ENCODE assay signal across 8 mouse cellular contexts in genomic region chr8:122268861-122269260, GRCm38 (mm10). TPM values are rescaled to one million over a fixed set of nuclear protein-coding genes. Genes with fewer than 3 reads are reported as not detected.
DNase-seq lines count a peak whose midpoint lies in the region; ATAC-seq and TF ChIP-seq lines count a peak whose summit lies in the region.

No protein-coding gene starts in this region.

- no peak overlapping the region for H3K27ac ChIP-seq in heart, adult 2 months
- no peak overlapping the region for H3K27ac ChIP-seq in limb, embryonic 14.5 days (replicated peaks; ENCODE audit: low read depth, low read length)
- no peak overlapping the region for H3K27ac ChIP-seq in stomach, postnatal 0 days (replicated peaks)
- H3K27ac ChIP-seq in thymus, adult 2 months (ENCODE audit: control insufficient read depth, insufficient read depth, low read length): no peak overlapping the region

- peak overlapping the region; percentile 69 for H3K4me2 ChIP-seq in limb, embryonic 14.5 days (replicated peaks; ENCODE audit: low read depth, low read length, severe bottlenecking)
- peak overlapping the region; percentile 74 for H3K4me2 ChIP-seq in stomach, postnatal 0 days (replicated peaks; ENCODE audit: low read depth)

- peak overlapping the region; percentile 38; the same call in 1 of the 2 replicates for H3K4me3 ChIP-seq in heart, adult 2 months
- H3K4me3 ChIP-seq in limb, embryonic 14.5 days (replicated peaks; ENCODE audit: low read length): peak overlapping the region; percentile 35
- H3K4me3 ChIP-seq in stomach, postnatal 0 days (ENCODE audit: low read depth, low read length): peak overlapping the region; percentile 39
- H3K4me3 ChIP-seq in thymus, adult 2 months (ENCODE audit: control insufficient read depth, insufficient read depth, low read length): no peak overlapping the region

- no peak for TF ChIP-seq CTCF in heart, adult 2 months (IDR thresholded peaks at IDR 0.05)
- no peak for TF ChIP-seq CTCF in stomach, postnatal 0 days (IDR thresholded peaks at IDR 0.05; ENCODE audit: low read depth)
- no peak for TF ChIP-seq CTCF in thymus, adult 2 months (IDR thresholded peaks at IDR 0.05; ENCODE audit: borderline replicate concordance, control insufficient read depth, extremely low read depth, insufficient read depth, low read length, poor library complexity)

- no peaks in the 10 kb centered on the region for H3K36me3 ChIP-seq in heart, adult 2 months (ENCODE audit: control insufficient read depth, insufficient read depth, low read length)
- 0 out of 2 replicates have a peak, but pooled peaks cover 7% of the 10 kb centered on the region for H3K36me3 ChIP-seq in limb, embryonic 14.5 days (ENCODE audit: control insufficient read depth, insufficient read depth, low read length)
- H3K36me3 ChIP-seq in stomach, postnatal 0 days (ENCODE audit: control insufficient read depth, insufficient read depth, low read length): no peaks in the 10 kb centered on the region
- H3K36me3 ChIP-seq in thymus, adult 2 months (ENCODE audit: control insufficient read depth, insufficient read depth, low read length): no peaks in the 10 kb centered on the region

- TF ChIP-seq POLR2A in heart, adult 2 months (IDR thresholded peaks at IDR 0.05; ENCODE audit: insufficient read depth, low read depth, low read length): no peak
- TF ChIP-seq POLR2A in limb, embryonic 14.5 days (IDR thresholded peaks at IDR 0.05; ENCODE audit: borderline replicate concordance, extremely low read depth, insufficient read depth, insufficient read length): no peak
- TF ChIP-seq POLR2A in thymus, adult 2 months (IDR thresholded peaks at IDR 0.05; ENCODE audit: control insufficient read depth, extremely low read depth, insufficient read depth, low read length, poor library complexity): no peak

- no peak for TF ChIP-seq EP300 in heart, adult 2 months (IDR thresholded peaks at IDR 0.05; ENCODE audit: insufficient read depth, low read depth, low read length)
- TF ChIP-seq EP300 in stomach, postnatal 0 days (optimal IDR thresholded peaks at IDR 0.05): no peak

- no peaks in the 10 kb centered on the region for H3K79me2 ChIP-seq in heart, adult 2 months (replicated peaks; ENCODE audit: control insufficient read depth, insufficient read depth, low read length)

- 72% methylated on average over 24 of the region's 24 CpGs for WGBS in heart, adult 2 months
- 63% methylated on average over 24 of the region's 24 CpGs for WGBS in limb, embryonic 14.5 days
- 62% methylated on average over 24 of the region's 24 CpGs for WGBS in stomach, postnatal 0 days
- WGBS in thymus, adult 2 months: 86% methylated on average over 24 of the region's 24 CpGs

- intact Hi-C loops in heart, adult 2 months (cut with DNase I): loop anchor here (2.0 kb wide), 1 partner anchor 290 kb away; no protein-coding TSS in a partner anchor

- no peak for DNase-seq in heart, adult 2 months
- DNase-seq in heart, adult 11 months: no peak
- DNase-seq in right cerebral cortex, postnatal 25 days: peak; percentile 19
- DNase-seq in right cerebral cortex, adult 2 months (ENCODE audit: low spot score in 2 of 2): no peak
- DNase-seq in limb, embryonic 14.5 days (ENCODE audit: low spot score): no peak
- DNase-seq in stomach, postnatal 0 days (ENCODE audit: low spot score): no peak
- no peak for DNase-seq in adrenal gland, postnatal 25 days
- no peak for DNase-seq in thymus, adult 2 months

- H3K4me1 ChIP-seq in heart, adult 2 months (ENCODE audit: control insufficient read depth, insufficient read depth, low read length): 0 out of 2 replicates have a peak, but pooled peaks cover 1% of the 10 kb centered on the region
- peaks cover 12% of the 10 kb centered on the region for H3K4me1 ChIP-seq in limb, embryonic 14.5 days (ENCODE audit: control insufficient read depth, insufficient read depth, low read length)
- H3K4me1 ChIP-seq in stomach, postnatal 0 days (replicated peaks; ENCODE audit: control insufficient read depth, insufficient read depth): no peaks in the 10 kb centered on the region
- peaks cover 11% of the 10 kb centered on the region for H3K4me1 ChIP-seq in thymus, adult 2 months (replicated peaks; ENCODE audit: control insufficient read depth, insufficient read depth, low read length)

- no peaks in the 10 kb centered on the region for H3K9me3 ChIP-seq in limb, embryonic 14.5 days (ENCODE audit: control insufficient read depth, low read length)
- H3K9me3 ChIP-seq in stomach, postnatal 0 days (ENCODE audit: control insufficient read depth, low read length): no peaks in the 10 kb centered on the region

- no peak for ATAC-seq in limb, embryonic 14.5 days (ENCODE audit: low FRiP score, low read depth)
- no peak for ATAC-seq in stomach, postnatal 0 days (ENCODE audit: low FRiP score, low TSS enrichment)

- H3K9ac ChIP-seq in heart, adult 2 months (ENCODE audit: low read depth, low read length): no peak overlapping the region
- peak overlapping the region; percentile 52 for H3K9ac ChIP-seq in limb, embryonic 14.5 days (ENCODE audit: low read depth, low read length, severe bottlenecking)
- H3K9ac ChIP-seq in stomach, postnatal 0 days (ENCODE audit: low read length): peak overlapping the region; percentile 47

- H3K27me3 ChIP-seq in heart, adult 2 months (ENCODE audit: control insufficient read depth, insufficient read depth, low read length): no peaks in the 10 kb centered on the region
- H3K27me3 ChIP-seq in limb, embryonic 14.5 days (ENCODE audit: control insufficient read depth, insufficient read depth, low read length): peaks cover 6% of the 10 kb centered on the region; the same call in 1 of the 2 replicates
- H3K27me3 ChIP-seq in stomach, postnatal 0 days (ENCODE audit: control insufficient read depth, insufficient read depth, low read length): no peaks in the 10 kb centered on the region
- H3K27me3 ChIP-seq in thymus, adult 2 months (ENCODE audit: control insufficient read depth, insufficient read depth, low read length): no peaks in the 10 kb centered on the region; the same call in 1 of the 2 replicates

RNA-seq across cellular contexts. Expression of gene Zfpm1, which starts 13.1 kb away (rescaled TPM):
- 10 to 100 TPM; 21.2 to 24.6 TPM for total RNA-seq in heart, adult 2 months (2021)
- polyA plus RNA-seq in heart, adult 2 months (2012; rRNA removed): 20.0 and 20.9 TPM in 2 replicates
- polyA plus RNA-seq in limb, embryonic 14.5 days (2012; rRNA removed): 10.4 and 13.8 TPM in 2 replicates
- polyA plus RNA-seq in limb, embryonic 14.5 days (2014; fragmentation: Nextera tagmentation; extraction: Ambion mirVana): 1.9 and 2.1 TPM in 2 replicates
- polyA plus RNA-seq in stomach, postnatal 0 days (2015; fragmentation: Nextera tagmentation; extraction: Ambion mirVana): 2.3 and 2.8 TPM in 2 replicates
- 17.8 and 22.4 TPM in 2 replicates for total RNA-seq in adrenal gland, postnatal 25 days (2021)
- 100 and 134 TPM in 2 replicates for polyA plus RNA-seq in thymus, adult 2 months (2012; rRNA removed)
